Mouse (Mus musculus) right cerebral cortex, postnatal 36 days (tissue): ENCODE results near the gene Gm13279.
A peak's percentile ranks its signal among the peaks of the same experiment; 100 is the strongest.
"Not testable (repeated sequence)": the region's sequence is repeated elsewhere in the genome, so short reads cannot be mapped to it uniquely, and the experiment has no call there.

Source experiments
- DNase-seq, 2 experiments: peaks; one replicate each; pipeline ENCODE4 v3.0.0; 2022; ENCODE audit warnings: low spot score in 2 of 2, mixed read lengths in 1 of 2

The Gm13279 gene

GRCm38 (mm10) chr4:88793936-88794675 lies 3.1 kb upstream of the Gm13279 start, which contains the start of gene Gm13275:
Gene Gm13275 (plus strand): TSS chr4:88794487.
- DNase-seq = peak; percentile 18 to 30

- DNase-seq = not testable (repeated sequence)
Observed at GRCm38 (mm10) chr4:88799365-88799764, 2.2 kb downstream of the Gm13279 start, which contains the start of gene Gm13285. Gene Gm13285 (plus strand): TSS chr4:88799665.

DNA sequence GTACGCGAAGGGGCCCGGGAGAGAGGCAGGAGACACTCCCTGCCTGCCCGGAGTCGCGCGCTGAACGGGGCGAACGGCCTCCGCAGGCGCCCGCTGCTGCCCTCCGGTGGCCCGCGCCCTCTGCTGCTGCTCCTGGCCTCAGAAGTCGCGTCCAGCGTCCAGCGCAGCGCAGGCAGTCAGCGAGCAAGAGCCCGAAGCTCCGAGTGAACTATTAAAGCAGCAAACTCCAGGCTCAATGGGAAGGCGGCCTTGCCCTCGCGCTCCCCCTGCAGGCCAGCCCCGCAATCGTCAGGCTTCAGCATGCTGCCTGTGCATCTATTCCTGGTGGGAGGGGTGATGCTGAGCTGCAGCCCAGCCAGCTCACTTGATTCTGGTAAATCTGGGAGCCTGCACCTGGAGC lies 5.8 kb downstream of the Gm13279 start, which contains the start of gene Gm13287:
TSS of gene Gm13287 (plus strand) at position 301 of the 400 bp plus-strand sequence.
- DNase-seq = not testable (repeated sequence)

- not testable (repeated sequence) for DNase-seq
Observed at GRCm38 (mm10) chr4:88805231-88805630, 8.0 kb downstream of the Gm13279 start, which contains the start of gene Gm13288. Gene Gm13288 (plus strand): TSS chr4:88805531.

DNA sequence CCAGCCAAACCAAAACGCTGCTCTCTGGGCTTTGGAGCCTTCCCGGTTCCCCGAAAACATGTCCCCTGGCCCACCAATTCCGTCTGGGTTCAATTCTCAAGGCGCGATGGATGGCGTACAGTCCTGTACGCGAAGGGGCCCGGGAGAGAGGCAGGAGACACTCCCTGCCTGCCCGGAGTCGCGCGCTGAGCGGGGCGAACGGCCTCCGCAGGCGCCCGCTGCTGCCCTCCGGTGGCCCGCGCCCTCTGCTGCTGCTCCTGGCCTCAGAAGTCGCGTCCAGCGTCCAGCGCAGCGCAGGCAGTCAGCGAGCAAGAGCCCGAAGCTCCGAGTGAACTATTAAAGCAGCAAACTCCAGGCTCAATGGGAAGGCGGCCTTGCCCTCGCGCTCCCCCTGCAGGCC lies 8.6 kb downstream of the Gm13279 start:
- not testable (repeated sequence) for DNase-seq

DNA sequence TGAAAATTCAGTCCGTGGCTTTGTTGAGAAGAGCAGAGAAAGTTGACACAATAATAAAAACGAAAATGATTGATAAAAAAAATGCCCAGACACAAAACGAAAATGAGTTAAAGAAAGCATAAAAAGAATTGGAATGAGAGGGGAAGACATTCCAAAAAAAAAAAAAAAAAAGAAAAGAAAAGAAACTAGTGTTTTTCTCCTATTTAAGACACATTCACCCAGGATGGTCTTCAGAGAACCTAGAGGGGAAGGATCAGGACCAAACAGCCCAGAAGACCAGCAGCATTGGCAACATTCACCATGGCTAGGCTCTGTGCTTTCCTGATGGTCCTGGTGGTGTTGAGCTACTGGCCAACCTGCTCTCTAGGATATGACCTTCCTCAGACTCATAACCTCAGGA lies 18.7 kb downstream of the Gm13279 start, which contains the start of gene Ifna7:
TSS of gene Ifna7 (plus strand) at position 301 of the 400 bp plus-strand sequence.
- no peak for DNase-seq

- DNase-seq = no peak
Observed at GRCm38 (mm10) chr4:88819659-88820058, 22.5 kb downstream of the Gm13279 start, which contains the start of gene Ifna11. Gene Ifna11 (plus strand): TSS chr4:88819959.

DNA sequence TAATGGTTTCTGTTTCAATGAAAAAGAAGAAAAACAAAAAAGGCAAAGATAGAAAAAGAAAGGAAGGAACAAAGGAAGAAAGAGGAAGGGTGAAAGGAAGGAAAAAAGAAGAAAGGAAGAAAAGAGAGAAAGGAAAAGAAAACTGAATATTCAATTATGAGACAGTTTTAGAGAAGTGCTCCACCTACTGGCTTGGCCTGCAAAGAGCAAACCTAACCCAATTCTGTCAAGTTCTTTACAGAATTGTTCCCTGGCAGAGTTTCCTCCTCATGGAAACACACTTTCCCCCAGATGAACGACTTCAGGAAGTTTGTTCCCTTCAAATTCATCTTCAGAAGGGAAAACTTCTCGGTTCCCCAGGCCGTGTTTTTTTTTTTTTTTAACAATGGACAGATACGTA lies 25.8 kb downstream of the Gm13279 start:
- DNase-seq = no peak

DNA sequence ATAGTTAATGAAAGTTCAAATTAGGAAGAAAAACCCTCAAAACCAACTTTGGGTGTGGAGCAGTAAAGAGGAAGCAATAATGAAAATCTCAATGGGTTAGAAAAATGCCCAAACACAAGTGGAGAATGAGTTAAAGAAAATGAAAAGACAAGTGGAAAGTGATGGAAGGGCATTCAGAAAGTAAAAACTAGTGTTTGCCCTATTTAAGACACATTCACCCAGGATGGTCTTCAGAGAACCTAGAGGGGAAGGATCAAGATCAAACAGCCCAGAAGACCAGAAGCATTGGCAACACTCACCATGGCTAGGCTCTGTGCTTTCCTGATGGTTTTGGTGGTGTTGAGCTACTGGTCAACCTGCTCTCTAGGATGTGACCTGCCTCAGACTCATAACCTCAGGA lies 29.9 kb downstream of the Gm13279 start, which contains the start of gene Ifna6:
TSS of gene Ifna6 (plus strand) at position 301 of the 400 bp plus-strand sequence.
- DNase-seq = not testable (repeated sequence)

- DNase-seq = peak in 1 of 2 experiments; percentile 3
Observed at GRCm38 (mm10) chr4:88830523-88830922, 33.3 kb downstream of the Gm13279 start.

DNA sequence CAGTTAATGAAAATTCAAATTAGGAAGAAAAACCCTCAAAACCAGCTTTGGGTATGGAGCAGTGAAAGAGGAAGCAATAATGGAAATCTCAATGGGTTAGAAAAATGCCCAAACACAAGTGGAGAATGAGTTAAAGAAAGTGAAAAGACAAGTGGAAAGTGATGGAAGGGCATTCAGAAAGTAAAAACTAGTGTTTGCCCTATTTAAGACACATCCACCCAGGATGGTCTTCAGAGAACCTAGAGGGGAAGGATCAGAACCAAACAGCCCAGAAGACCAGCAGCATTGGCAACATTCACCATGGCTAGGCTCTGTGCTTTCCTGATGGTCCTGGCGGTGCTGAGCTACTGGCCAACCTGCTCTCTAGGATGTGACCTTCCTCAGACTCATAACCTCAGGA lies 38.0 kb downstream of the Gm13279 start, which contains the start of gene Ifna5:
TSS of gene Ifna5 (plus strand) at position 301 of the 400 bp plus-strand sequence.
- DNase-seq = not testable (repeated sequence)

DNA sequence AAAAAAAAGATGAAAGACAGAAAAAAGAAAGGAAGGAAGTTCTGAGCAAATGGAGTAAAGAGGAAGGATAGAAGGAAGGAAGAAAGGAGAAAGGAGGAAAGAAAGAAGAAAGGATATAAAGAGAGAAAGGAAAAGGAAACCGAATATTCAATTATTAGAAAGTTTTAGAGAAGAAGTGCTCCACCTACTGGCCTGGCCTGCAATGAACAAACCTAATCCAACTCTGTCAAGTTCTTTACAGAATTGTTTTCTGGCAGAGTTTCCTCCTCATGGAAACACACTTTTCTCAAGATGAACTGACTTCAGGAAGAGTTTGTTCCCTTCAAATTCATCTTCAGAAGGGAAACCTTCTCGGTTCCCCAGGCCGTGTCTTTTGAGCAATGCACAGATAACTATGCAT lies 41.6 kb downstream of the Gm13279 start:
- DNase-seq = no peak

DNA sequence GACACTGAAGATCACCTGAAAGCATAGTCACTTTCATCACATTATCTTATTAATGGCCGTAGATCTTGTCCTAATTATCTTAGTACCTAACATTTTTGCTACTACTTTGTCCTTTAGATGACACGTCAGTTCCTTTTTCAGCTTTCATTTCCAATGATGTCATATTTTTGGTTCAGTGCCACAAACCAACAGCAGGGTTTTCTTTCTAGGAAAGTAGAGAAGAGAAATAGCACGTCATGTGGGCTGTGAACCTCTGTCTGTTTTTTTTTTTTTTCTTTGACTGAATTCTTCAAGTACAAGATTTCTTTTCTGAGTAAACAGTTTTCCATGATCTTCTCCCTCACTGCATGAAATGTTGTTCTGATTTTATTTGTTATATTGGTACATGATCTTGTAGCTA lies 42.9 kb downstream of the Gm13279 start:
- no peak for DNase-seq

- DNase-seq = no peak
Observed at GRCm38 (mm10) chr4:88841438-88841911, 44.3 kb downstream of the Gm13279 start, which contains the start of gene Ifna4. Gene Ifna4 (plus strand): TSS chr4:88841861.

DNA sequence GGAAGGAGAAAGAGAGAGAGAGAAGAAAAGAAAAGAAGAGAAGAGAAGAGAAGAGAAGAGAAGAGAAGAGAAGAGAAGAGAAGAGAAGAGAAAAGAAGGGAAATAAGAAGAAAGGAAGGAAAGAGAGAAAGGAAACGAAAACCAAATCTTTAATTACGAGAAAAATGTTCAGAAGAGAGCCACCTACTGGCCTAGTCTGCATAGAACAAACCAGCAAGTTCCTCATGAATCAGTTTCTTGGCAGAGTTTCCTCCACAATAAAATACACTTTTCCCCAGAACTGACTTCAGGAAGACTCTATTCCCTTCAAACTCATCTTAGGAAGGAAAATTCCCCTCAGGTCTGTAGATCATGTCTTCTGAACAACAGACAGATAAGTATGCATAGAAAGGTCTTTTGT lies 48.1 kb downstream of the Gm13279 start:
- no peak for DNase-seq
